In the genomic region with DNA sequence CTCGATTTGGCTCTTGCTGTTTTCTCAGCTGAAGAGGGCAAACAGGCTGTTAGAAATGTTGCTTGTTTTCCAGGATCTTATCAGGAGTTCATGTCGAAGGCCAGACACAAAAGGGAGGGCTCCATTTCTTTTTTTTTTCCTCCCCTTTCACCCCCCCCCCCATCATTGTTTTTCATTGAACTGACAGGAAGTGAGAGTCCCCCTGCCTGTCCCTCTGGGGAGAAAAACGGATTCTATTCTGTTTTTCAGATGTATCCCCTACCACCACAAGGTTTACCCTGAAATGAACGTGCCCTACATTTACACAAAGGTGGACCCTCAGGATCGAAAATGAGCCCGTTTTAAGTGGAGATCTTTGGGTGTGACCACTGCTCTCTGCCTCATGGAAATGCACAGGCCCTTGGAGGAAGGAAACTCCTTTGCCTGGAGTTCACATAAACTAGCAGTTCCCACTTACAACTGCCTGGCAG, we compare ENCODE assay signal across 10 mouse cellular contexts. TPM values are rescaled to one million over a fixed set of nuclear protein-coding genes. Genes with fewer than 3 reads are reported as not detected.
DNase-seq lines count a peak whose midpoint lies in the region; ATAC-seq and TF ChIP-seq lines count a peak whose summit lies in the region.
"Had no signal": no experiment of that assay in that cellular context is flagged by ENCODE, and none has a peak within 500 bp of the region (broad histone marks: within the 10 kb centered on the region; RNA-seq: fewer than 3 reads in every experiment).

No protein-coding gene starts in this region.

- H3K27me3 ChIP-seq in lung, embryonic 14.5 days (ENCODE audit: insufficient read depth, low read length): no peaks in the 10 kb centered on the region
- H3K27me3 ChIP-seq in heart, adult 2 months (ENCODE audit: control insufficient read depth, insufficient read depth, low read length): no peaks in the 10 kb centered on the region
- H3K27me3 ChIP-seq in stomach, embryonic 14.5 days (ENCODE audit: control insufficient read depth, insufficient read depth, low read length): no peaks in the 10 kb centered on the region
- H3K27me3 ChIP-seq in midbrain, embryonic 15.5 days (replicated peaks): no peaks in the 10 kb centered on the region
- H3K27me3 ChIP-seq: hindbrain, embryonic 12.5 days; limb, embryonic 15.5 days had no signal

- no peak for TF ChIP-seq CTCF in lung, embryonic 14.5 days (IDR thresholded peaks at IDR 0.05; ENCODE audit: low read depth)
- TF ChIP-seq CTCF in lung, adult 2 months (IDR thresholded peaks at IDR 0.05; ENCODE audit: insufficient read depth, low read length): no peak
- 0 out of 2 replicates have a peak, but pooled peaks have one; percentile 8 for TF ChIP-seq CTCF in heart, adult 2 months (IDR thresholded peaks at IDR 0.05)

- intact Hi-C loops in heart, adult 2 months (cut with DNase I): loop anchor here (1.0 to 2.0 kb wide), 4 partner anchors 26 to 81 kb away; a partner anchor contains a TSS

- ATAC-seq in lung, embryonic 14.5 days (ENCODE audit: insufficient read depth): peak; percentile 14; the same call in 1 of the 2 replicates
- no peak for ATAC-seq in stomach, embryonic 14.5 days (ENCODE audit: insufficient number of reproducible peaks, insufficient read depth, low FRiP score, low read depth)
- no peak for ATAC-seq in midbrain, embryonic 15.5 days (replicated peaks)

- no peak overlapping the region for H3K4me2 ChIP-seq in lung, embryonic 14.5 days
- H3K4me2 ChIP-seq in stomach, embryonic 14.5 days (replicated peaks; ENCODE audit: low read depth, low read length): no peak overlapping the region
- no peak overlapping the region for H3K4me2 ChIP-seq in midbrain, embryonic 15.5 days
- H3K4me2 ChIP-seq: hindbrain, embryonic 12.5 days; limb, embryonic 15.5 days had no signal

- DNase-seq in lung, embryonic 14.5 days: no peak
- no peak for DNase-seq in lung, adult 2 months
- DNase-seq in heart, adult 2 months: peak; percentile 50 to 64
- peak; percentile 30 for DNase-seq in kidney, postnatal 14 days
- no peak for DNase-seq in cerebellum, postnatal 14 days
- DNase-seq in thymus, postnatal 14 days: no peak

- no peak overlapping the region for H3K9ac ChIP-seq in lung, embryonic 14.5 days
- H3K9ac ChIP-seq in heart, adult 2 months (ENCODE audit: low read depth, low read length): no peak overlapping the region
- no peak overlapping the region for H3K9ac ChIP-seq in stomach, embryonic 14.5 days (replicated peaks; ENCODE audit: low read depth, low read length)
- H3K9ac ChIP-seq in midbrain, embryonic 15.5 days: no peak overlapping the region
- H3K9ac ChIP-seq: hindbrain, embryonic 12.5 days; limb, embryonic 15.5 days had no signal

- WGBS in lung, embryonic 14.5 days: 39% methylated on average over 6 of the region's 6 CpGs
- 27% methylated on average over 6 of the region's 6 CpGs for WGBS in lung, adult 2 months
- 31% methylated on average over 6 of the region's 6 CpGs for WGBS in heart, adult 2 months
- 43% methylated on average over 6 of the region's 6 CpGs for WGBS in stomach, embryonic 14.5 days
- 72% methylated on average over 6 of the region's 6 CpGs for WGBS in midbrain, embryonic 15.5 days

- H3K27ac ChIP-seq in lung, embryonic 14.5 days (ENCODE audit: low read depth): peak overlapping the region; percentile 64; the same call in 1 of the 2 replicates
- H3K27ac ChIP-seq in heart, adult 2 months: peak overlapping the region; percentile 92
- H3K27ac ChIP-seq in stomach, embryonic 14.5 days (ENCODE audit: low read length): peak overlapping the region; percentile 2; the same call in 1 of the 2 replicates
- no peak overlapping the region for H3K27ac ChIP-seq in midbrain, embryonic 15.5 days
- H3K27ac ChIP-seq: hindbrain, embryonic 12.5 days; limb, embryonic 15.5 days had no signal

- no peaks in the 10 kb centered on the region for H3K4me1 ChIP-seq in lung, embryonic 14.5 days (ENCODE audit: insufficient read depth)
- peaks cover 10% of the 10 kb centered on the region for H3K4me1 ChIP-seq in lung, adult 2 months (ENCODE audit: control insufficient read depth, insufficient read depth, low read length)
- peaks cover 17% of the 10 kb centered on the region for H3K4me1 ChIP-seq in heart, adult 2 months (ENCODE audit: control insufficient read depth, insufficient read depth, low read length)
- H3K4me1 ChIP-seq in stomach, embryonic 14.5 days (ENCODE audit: control insufficient read depth, insufficient read depth, low read length): no peaks in the 10 kb centered on the region
- no peaks in the 10 kb centered on the region for H3K4me1 ChIP-seq in midbrain, embryonic 15.5 days
- H3K4me1 ChIP-seq: hindbrain, embryonic 12.5 days; limb, embryonic 15.5 days had no signal

- no peaks in the 10 kb centered on the region for H3K9me3 ChIP-seq in lung, embryonic 14.5 days (ENCODE audit: low read depth, low read length)
- H3K9me3 ChIP-seq in stomach, embryonic 14.5 days (ENCODE audit: control insufficient read depth, low read depth, low read length): no peaks in the 10 kb centered on the region
- no peaks in the 10 kb centered on the region for H3K9me3 ChIP-seq in midbrain, embryonic 15.5 days
- H3K9me3 ChIP-seq: limb, embryonic 15.5 days had no signal

- no peak for TF ChIP-seq EP300 in heart, adult 2 months (IDR thresholded peaks at IDR 0.05; ENCODE audit: insufficient read depth, low read depth, low read length)

- H3K36me3 ChIP-seq in lung, embryonic 14.5 days (ENCODE audit: insufficient read depth): no peaks in the 10 kb centered on the region
- peaks cover 7% of the 10 kb centered on the region for H3K36me3 ChIP-seq in heart, adult 2 months (ENCODE audit: control insufficient read depth, insufficient read depth, low read length)
- no peaks in the 10 kb centered on the region for H3K36me3 ChIP-seq in stomach, embryonic 14.5 days (ENCODE audit: control insufficient read depth, insufficient read depth, low read length)
- H3K36me3 ChIP-seq in midbrain, embryonic 15.5 days (replicated peaks): no peaks in the 10 kb centered on the region
- H3K36me3 ChIP-seq: hindbrain, embryonic 12.5 days; limb, embryonic 15.5 days had no signal

- H3K4me3 ChIP-seq in lung, embryonic 14.5 days (ENCODE audit: low read depth, low read length): no peak overlapping the region
- no peak overlapping the region for H3K4me3 ChIP-seq in lung, adult 2 months (replicated peaks; ENCODE audit: extremely low read depth, low read depth, low read length)
- no peak overlapping the region for H3K4me3 ChIP-seq in heart, adult 2 months
- H3K4me3 ChIP-seq in stomach, embryonic 14.5 days (ENCODE audit: low read depth, low read length): no peak overlapping the region
- no peak overlapping the region for H3K4me3 ChIP-seq in midbrain, embryonic 15.5 days
- H3K4me3 ChIP-seq: hindbrain, embryonic 12.5 days; limb, embryonic 15.5 days had no signal

- no peaks in the 10 kb centered on the region for H3K79me2 ChIP-seq in heart, adult 2 months (replicated peaks; ENCODE audit: control insufficient read depth, insufficient read depth, low read length)

- TF ChIP-seq POLR2A in lung, adult 2 months (IDR thresholded peaks at IDR 0.05; ENCODE audit: borderline replicate concordance, extremely low read depth, low read depth, low read length): no peak
- TF ChIP-seq POLR2A in heart, adult 2 months (IDR thresholded peaks at IDR 0.05; ENCODE audit: insufficient read depth, low read depth, low read length): no peak

RNA-seq across cellular contexts. Expression of a gene that starts 25.6 kb away (rescaled TPM):
- polyA plus RNA-seq in lung, embryonic 14.5 days (2014; fragmentation: Nextera tagmentation; extraction: Ambion mirVana): 55.3 and 57.7 TPM in 2 replicates
- polyA plus RNA-seq in lung, adult 2 months (2012; rRNA removed): 76.0 and 99.4 TPM in 2 replicates
- 10 to 100 TPM; 33.8 to 39.4 TPM for total RNA-seq in heart, adult 2 months (2021)
- 31.9 and 32.1 TPM in 2 replicates for polyA plus RNA-seq in heart, adult 2 months (2012; rRNA removed)
- 34.0 and 36.6 TPM in 2 replicates for polyA plus RNA-seq in stomach, embryonic 14.5 days (2014; fragmentation: Nextera tagmentation; extraction: Ambion mirVana)
- 7.5 and 7.9 TPM in 2 replicates for polyA plus RNA-seq in midbrain, embryonic 15.5 days (2015; fragmentation: Nextera tagmentation; extraction: Ambion mirVana)

Comparison
In these comparisons a context has a peak if more than half of its experiments do, and no peak if none do; other contexts are left out.
1. DNase-seq: peak in heart, adult 2 months (2 of 2) and kidney, postnatal 14 days (single experiment); none in lung, embryonic 14.5 days (single experiment), lung, adult 2 months (single experiment), cerebellum, postnatal 14 days (0 of 2) and thymus, postnatal 14 days (single experiment).